Mouse (Mus musculus) gastrocnemius, adult 8-10 months (tissue): ENCODE measurements around the gene Auts2. TPM values are rescaled to one million over a fixed set of nuclear protein-coding genes. Genes with fewer than 3 reads are reported as not detected.

Source experiments
- DNase-seq, 2 experiments: peaks; one replicate each; pipeline ENCODE4 v3.0.0; 2022; ENCODE audit warnings: low spot score in 2 of 2
- total RNA-seq, 4 experiments: library from RNA; stranded (reverse); gene quantifications; 2 replicates each; pipeline ENCODE4 v1.2.4; 2022

The Auts2 gene
- total RNA-seq, 4 experiments from 2014 or later = 7.6 to 18.8 (median 12.4) TPM

DNA sequence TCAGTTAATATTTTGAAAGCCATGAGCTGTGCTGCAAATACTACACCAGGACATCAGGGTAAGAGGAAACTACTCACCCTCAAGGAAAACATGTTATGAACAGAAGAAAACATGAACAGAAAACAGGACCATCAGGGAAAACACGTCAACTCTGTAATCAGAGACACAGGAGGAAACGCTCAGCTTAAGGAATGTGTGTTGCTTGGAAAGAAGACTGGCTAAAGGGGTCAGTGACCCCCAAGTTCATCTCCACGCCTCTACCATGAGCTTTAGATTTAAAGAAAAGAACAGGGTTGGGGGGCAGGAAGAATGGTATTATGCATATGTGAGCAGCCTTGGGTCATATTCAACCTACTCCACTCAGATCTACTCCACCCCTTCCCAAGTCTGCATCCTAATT, 356.5 kb downstream of the Auts2 start:
- DNase-seq = no peak

DNA sequence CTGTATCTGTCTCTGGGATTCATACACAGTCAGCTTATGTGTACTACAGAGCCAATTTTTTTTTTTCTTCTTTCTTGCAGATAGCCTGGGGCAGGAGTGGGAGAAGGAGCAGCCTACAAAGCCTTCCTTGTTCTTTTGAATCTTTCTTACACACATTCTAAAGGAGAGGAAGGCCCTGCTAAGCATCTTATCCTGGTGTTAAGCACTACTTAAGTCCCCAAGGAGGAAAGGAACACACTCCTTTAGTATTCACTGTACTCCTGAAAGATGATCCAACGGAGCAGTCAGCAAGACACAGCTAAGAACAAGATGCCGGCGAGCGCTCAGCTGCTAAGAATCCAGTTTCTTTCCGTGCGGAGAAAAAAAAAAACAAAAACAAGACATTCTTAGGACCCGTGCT, 356.9 kb downstream of the Auts2 start:
- no peak for DNase-seq

DNA sequence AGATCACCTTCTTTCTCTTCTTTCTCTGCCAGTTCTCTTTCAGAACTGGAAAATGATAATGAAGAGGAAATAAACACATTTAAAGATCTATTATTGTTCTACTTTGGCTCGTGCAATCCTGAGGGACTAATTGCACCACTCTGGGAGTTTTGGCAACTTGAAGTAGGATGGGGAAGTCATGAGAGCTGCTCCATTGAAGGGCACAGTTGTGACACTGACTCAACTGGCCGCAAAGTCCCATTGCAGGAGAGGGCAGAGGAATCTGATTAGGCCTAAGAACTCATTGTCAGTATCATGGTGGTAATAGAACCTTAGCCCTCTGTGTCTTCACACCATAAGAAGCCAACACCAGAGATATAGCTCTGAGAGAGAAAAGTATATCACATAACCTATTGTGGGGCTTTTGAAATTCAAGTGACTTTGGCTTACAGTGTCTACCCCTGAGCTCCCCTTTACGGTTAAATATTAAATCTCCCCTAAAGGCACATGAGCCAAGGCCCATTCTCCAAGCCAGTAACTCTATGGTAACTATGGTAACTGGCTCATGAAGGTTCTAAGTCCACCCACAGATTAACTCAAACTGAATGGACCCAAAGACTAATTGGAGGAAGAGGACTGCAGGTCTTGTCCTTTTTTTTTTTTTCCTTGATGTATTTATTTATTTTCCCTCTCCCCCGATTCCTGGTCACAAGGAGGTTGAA, 358.6 kb downstream of the Auts2 start:
- DNase-seq = no peak

DNA sequence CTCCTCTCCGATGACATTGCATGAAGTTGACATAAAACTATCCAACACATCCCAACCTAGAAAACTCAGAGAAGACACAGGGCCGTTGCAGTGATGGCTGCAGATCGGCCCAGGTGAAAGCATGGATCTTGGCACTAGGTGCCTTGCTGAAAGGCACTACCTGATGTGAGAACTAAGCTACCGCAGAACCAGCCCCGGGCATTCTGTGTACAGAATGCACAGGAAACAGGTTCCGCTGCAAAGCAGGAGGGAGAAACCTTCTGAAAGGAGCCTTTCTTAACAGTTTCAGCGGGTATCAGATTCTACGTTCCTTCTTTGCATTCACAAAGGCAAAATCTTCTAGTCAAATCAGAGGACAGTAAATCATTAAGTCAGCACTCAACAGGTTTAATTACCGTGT, 361.1 kb downstream of the Auts2 start:
- no peak for DNase-seq

DNA sequence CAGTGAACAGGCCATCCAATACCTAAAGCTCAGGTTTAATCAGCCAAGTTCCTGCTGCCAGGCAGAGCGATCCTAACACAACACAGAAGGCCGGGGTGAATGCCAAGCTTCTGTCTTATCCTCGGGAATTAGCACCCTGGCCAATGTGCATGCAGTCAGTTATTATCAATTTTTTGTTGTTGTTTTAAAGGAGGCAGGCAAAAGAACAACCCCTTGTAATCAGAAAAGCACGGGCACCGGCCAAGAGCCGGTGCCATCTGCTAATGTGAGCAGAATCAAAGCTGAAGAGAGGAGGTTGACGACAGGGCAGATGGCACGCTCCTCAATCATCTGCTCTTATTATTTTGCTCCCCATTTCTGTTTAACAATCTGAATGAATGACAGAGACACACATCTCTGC, 373.1 kb downstream of the Auts2 start:
- no peak for DNase-seq

DNA sequence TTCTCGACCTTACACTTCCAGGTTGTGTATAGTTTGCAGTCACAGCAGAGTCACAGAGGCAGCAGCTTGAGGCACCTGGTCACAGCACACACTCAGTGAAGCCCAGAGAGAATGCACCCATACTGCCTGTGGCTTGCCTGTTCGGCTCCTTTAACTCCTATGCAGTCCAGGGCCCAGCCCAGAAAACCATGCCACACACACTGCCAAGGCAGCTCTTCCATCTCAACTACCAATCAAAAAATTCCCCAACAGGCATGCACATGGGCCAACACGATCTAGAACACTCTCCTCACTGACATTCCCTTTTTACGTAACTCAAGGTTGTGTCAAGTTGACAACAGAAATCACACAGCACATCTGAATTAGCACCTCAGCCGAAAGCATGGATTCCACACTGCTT, 374.3 kb downstream of the Auts2 start:
- no peak for DNase-seq

DNA sequence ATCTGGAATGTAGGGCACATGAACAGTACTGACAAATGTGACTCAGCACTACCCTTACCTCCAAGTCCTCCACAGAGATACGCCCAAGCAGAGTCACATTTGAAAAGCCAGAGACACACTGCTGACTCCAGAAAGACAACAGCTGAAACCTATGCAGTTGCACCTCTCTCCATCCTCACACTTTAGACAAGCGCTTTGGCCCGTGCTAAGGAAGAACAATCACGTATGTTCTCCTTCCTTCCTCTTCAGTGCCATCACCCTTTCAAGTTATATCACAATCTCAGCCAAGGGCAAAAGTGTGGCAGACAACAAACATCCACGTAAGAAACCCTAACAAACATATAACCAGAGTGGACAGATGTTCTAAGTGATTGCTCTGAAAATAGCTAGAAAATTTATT, 374.9 kb downstream of the Auts2 start:
- DNase-seq = no peak

DNA sequence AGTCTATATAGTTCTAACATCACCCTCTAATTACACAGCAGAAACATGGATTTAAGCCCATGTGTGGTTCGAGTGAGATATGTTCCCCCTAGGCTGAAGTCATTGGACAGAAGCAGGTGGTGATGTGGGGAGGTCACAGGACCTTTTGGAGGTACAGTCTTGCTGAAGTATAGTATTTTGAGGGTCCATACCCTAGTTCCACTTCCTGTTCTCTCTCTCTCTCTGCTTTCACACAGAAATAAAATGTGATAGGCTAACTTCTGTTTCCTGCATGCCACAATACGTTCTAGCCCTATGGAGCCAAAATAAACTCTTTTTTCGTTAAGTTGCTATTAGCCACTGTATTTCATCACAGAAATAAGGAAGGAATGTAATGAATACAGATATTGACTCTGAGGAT, 376.6 kb downstream of the Auts2 start:
- DNase-seq = no peak

DNA sequence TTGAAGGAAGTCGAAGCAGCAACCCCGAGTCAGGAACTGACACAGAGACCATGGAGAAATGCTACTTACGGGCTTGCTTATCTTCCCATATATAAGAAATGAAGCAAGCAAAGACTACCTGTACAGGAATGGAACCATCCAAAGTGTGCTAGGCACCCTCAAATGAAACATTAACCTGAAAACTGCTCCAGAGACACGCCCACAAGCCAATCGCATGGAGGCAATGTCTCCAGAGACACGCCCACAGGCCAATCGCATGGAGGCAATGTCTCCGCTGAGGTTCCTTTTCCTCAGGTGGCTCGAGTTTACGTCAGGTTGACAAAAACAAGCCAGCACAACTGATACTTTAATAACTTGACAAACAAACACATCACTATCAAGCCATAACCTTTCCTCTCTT, 379.2 kb downstream of the Auts2 start:
- no peak for DNase-seq

DNA sequence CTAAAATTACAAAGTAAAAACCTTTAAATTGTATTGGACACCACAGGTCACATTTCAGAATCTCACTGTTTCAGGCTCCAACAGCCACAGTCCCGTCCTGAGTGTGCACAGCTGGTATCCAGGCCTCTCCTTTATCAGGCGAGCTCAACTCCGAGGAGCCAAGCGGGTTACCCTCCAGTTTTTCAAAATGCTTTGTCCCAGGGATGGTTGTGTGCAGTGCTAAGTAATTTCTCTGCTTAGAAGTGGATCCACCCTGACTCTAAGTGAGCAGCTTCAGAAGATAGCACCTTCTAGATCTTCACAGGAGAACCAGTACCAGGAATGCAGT, 381.0 kb downstream of the Auts2 start:
- DNase-seq = no peak

DNA sequence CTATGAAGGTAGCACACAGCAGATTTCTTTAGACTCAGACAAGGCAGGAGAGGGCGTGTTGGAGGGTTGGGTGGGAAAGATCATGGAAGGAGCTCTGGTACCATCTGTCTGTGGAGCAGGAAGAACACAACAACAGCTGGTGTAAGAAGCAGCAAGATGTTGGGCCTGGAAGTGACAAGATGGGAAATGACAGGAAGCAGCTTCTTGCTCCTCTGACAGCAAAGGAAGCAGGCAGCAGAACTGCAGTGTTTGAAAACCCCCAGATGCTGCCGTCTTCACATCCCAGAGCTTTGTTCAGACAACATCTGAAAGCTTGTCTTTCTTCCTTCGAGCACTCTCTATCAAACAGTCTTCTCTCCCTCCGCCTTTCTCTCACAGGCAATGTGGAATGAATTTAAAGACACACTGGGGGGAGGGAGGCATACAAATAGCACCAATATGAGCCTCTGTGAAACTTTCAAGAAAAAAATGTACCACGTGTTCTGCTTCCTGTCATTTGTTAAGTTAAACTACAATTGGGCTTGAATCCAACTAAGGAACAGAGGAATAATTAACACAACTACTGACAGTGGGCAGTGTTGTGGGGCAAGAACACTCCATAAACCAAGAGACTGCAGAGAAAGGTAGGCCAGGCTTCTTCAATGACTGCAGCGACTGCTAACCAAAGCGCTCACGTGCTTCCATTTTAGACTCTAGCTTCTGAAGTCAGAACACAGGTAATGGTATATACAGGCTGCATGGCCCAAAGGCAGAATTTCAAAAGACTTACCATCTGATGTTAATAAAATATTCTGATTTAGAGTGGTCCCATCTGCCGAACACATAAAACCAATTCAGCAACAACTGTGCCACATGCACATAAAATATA, 381.6 kb downstream of the Auts2 start:
- DNase-seq = no peak

DNA sequence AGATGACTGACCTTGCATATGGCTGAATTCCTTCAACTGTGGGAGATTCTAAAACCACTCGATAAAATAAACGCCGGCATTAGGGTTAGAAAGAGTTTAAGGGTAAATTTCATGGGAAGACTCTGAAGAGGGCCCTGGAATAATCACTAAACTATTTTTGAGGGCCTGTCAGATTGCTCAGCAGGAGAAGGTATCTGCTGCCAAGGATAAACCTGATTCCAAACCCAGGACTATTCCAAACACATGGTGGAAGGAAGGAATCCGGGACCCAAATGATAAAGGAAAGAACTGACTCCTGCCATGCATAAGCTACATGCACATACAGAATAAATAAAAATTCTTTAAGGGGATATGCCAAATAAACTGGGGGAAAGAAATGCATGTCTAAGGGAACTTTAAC, 399.0 kb downstream of the Auts2 start:
- DNase-seq = no peak

DNA sequence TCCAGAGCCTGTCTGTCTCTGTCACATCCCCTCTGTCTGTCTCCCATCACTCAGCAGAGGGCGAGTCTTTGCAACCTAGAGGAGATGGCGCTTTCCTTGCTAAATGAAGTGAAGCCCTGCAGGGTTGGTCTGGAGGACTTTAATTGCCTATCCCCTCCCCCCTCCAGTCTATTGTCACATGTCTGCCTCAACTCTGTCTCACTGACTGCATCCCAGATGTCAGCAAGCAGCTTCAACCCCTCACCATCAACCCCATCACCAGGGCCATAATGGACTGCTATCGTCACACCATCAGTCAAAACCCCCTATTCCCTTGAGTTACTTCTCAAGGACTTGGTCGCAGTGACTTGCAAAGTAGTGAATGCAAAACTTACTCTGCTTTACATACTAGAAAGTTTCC, 402.3 kb downstream of the Auts2 start:
- no peak for DNase-seq

DNA sequence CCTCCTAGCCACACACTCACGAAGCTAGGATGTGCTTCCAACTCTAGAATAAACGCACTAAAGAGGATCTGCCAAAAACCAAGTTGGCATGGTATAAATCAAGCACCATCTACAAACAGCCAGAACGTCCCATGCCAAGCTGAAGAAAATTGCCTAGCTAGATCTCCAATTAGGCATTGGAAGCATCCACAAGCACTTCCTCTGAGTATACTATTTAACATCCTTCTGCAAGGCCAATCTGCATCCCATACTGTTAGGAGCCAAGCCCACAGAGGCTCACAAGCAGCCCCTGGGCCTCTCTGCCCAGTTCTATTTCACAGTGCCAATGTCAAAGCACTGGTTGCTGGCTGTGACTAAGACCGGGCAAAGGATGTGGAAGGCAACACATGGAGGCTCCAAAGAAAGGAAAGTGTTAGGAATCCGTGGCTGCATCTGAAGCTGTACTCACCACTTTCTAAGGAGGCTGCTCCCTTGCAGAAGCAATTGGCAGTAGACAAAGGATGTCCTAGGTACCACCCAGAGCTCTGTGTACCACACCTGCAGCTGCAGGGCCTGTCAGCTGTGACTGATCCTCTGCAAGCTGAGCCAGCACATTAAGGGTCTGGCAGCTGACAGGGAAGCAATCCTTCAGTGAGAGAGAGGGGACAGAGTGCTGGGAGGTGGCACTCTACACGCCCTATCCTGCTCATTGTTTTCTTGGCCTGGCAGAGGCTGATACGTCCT, 407.0 kb downstream of the Auts2 start:
- DNase-seq = no peak

DNA sequence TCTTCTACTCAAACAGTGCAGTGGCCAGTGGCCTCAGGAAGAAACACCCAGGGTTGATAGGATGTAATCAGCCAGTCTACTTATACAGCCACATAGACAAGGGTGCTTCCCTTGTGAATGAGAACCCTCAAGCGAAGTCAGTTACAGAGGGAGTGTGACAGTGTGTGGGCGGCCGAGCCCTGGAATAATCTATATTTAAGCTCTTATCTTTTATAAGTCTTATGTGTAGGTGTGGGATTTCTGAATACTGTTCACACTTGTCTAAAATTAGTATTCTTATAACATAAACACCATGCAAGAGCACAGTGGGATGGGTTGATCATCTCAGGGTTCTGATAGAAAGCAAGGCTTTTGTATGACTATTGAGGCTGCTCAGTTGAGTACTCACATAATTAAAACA, 411.2 kb downstream of the Auts2 start:
- no peak for DNase-seq

DNA sequence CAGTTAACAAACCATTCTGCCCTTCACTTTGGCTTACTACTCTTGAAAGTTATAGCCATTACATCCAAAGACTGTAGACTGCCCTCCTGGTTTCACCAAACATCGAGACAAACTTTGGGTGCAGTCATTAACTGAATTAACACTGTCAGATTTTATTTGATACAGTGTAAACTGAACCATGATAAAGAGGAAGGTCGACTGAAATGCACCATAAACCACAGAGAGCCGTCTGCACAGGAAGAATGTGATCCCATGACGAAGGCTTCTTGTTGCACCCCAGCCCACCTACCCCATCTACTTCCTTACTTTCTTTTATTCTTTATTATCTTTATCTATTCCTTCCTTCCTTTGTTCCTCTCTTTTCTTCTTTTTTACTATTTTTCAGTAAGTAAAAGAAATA, 412.6 kb downstream of the Auts2 start:
- DNase-seq = no peak

DNA sequence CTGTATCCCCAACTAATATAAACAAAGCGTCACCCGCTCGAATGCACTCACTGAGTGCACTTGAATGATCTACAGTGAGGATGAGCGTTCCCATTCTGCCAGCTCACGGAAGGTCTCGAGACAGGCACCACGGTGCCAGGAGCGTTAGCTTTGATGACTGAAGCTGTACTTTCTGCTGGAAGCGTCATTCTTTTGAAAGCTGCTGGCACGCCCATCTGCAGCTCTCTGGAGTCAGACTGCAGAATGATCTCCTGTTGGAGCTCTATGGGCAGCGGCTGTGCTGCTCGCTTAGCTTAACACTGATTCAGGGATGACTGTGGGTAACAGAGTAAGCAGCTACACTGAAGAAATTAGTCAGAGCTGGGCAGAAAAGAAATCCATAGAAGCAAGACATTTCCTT, 416.5 kb downstream of the Auts2 start:
- DNase-seq = no peak

DNA sequence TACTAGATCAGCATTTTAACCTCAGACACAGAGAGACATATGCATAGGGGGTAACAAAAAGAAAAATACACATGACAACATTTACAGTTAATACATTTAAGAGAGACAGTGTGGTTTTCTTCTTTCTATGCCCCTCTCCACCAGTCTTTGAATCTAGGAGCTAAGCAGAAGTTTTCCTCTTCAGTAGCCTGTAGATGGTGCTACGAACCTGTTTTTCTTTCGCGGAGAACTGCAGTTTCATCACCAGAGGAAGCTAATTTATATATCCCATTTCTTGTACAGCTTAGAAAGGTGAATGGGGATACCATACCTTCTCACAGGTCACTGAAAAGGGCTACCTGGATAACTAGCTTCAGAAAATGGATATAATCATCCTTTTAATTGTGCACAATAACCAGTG, 427.5 kb downstream of the Auts2 start:
- no peak for DNase-seq

DNA sequence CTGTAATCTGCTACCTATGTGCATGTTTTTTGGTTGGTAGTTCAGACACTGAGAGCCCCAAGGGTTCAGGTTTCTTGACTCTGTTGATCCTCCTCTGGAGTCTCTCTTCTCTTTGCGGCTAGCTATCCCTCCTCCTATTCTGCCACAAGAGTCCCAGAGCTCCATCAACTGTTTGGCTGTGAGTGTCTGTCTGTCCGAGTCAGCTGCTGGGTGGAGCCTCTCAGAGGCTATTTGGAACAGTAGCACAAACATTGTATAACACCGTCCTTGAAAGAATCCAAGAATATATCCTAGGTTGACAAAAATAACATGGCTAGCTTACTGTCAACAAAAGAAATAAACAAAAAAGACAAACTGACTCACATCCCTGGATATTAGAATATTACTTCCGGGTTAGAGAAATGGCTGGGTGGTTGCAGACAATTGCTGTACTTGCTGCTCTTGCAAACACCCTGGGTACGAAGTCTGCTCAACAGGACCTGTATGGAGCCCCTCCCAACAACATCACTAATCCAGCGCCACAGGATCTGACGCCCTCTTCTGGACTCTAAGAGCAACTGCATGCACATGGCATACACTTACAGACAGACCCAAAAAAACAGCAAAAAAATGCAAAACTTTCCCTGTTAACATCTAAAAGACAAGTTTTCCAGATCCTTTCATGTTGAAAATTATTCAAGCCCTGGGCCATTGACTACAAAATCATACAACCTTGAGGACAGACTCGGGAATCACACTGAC, 428.4 kb downstream of the Auts2 start:
- DNase-seq = no peak

DNA sequence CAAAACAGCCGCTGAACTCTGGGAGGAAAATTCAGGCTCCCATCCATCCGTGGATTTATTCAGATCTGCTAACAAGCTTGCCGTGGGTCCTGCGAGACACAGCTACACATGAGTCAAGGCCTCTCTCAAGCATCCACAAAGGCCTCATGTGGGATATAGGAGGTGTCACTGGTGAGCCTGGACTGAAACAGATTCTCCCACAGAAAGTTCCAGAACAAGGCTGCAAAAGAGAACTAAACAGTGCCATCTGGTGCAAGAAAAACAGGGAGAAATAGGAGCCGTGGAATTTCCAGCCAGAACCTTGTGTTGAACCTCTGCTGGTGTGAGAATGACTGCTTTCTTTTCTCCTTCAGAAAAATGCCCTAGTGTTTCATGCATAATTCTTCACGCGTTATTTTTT, 429.7 kb downstream of the Auts2 start:
- DNase-seq = no peak

DNA sequence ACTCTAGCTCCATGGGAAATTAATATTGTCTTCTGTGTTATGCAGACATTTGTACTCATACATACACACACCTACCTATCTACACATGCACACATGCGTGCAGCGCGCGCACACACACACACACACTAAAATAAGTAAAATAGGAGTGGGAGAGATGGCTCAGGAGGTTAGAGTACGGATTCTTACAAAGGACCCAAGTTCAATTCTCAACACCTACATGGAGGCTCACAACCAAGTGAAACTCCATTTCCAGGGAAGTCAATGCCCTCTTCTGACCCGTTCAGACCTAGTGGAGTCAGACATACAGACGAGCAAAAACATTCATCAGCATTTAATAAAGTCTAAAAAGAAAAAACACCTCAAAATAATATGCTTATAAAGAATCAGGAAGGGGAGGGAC, 430.5 kb downstream of the Auts2 start:
- no peak for DNase-seq

DNA sequence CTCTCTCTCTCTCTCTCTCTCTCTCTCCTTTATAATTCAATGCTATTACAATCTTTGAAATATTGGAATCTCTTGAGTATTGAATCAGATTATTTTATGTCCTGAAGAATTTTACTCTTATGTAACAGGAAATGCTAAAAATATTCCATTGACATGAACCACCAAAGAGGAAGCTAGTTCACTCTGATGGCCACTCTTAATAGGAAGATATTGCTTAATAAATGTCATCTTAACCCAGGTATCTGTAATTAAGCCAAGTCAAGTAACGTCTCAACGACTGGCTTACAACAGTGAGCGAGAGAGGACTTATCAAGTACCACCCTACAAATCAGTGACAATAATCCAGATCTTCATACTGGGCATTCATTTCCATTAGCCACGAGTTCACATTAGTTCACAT, 440.7 kb downstream of the Auts2 start:
- no peak for DNase-seq
